Mouse (Mus musculus) megakaryocyte-erythroid progenitor cell, adult 5-6 weeks (primary cell): ENCODE results near the gene Sema3a. TPM values are rescaled to one million over a fixed set of nuclear protein-coding genes. Genes with fewer than 3 reads are reported as not detected.
"Not testable (repeated sequence)": the region's sequence is repeated elsewhere in the genome, so short reads cannot be mapped to it uniquely, and the experiment has no call there.

Experiments
- ATAC-seq: replicated peaks from 2 replicates; pipeline ENCODE4 v1.8.0; 2016; ENCODE audit warnings: mild to moderate bottlenecking, inconsistent platforms; ENCODE audit not compliant: severe bottlenecking, poor library complexity, low FRiP score, low TSS enrichment
- total RNA-seq, 2 experiments: library from RNA; stranded (forward) in 1 of 2; stranded (reverse) in 1 of 2; fragments of 200-1000, 215-1000 nt in 1 of 2; fragments of >200 nt in 1 of 2; fragmentation: Nextera tagmentation in 1 of 2; gene quantifications; 2 replicates each; pipeline ENCODE4 v1.2.3; 2014 to 2017

The Sema3a gene
- total RNA-seq, 2 experiments from 2014 or later, result not detected

DNA sequence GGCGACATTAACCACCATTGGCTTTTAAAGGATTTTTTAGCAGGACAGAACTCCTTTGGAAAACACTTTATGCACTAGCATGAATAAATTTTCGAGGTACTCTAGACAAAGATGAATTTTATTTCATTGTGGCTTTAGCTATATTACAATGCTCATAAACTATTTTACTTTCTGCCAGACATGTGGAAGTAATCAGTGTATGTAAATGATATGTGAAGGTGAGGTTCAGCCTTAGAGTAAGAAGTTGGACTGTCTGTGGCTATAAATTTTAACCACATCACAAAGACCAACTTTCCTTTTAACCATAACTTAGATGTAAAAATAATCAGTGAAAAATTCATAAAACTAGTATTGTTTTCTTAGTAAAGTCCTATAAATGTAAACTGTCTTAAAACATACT, 286.7 kb downstream of the Sema3a start:
- no peak for ATAC-seq

GRCm38 (mm10) chr5:13413915-13414525, 288.8 kb downstream of the Sema3a start:
- ATAC-seq, result no peak

- ATAC-seq, result no peak
Observed at GRCm38 (mm10) chr5:13416960-13417710, 291.9 kb downstream of the Sema3a start.

GRCm38 (mm10) chr5:13421276-13421925, 296.2 kb downstream of the Sema3a start:
- no peak for ATAC-seq

DNA sequence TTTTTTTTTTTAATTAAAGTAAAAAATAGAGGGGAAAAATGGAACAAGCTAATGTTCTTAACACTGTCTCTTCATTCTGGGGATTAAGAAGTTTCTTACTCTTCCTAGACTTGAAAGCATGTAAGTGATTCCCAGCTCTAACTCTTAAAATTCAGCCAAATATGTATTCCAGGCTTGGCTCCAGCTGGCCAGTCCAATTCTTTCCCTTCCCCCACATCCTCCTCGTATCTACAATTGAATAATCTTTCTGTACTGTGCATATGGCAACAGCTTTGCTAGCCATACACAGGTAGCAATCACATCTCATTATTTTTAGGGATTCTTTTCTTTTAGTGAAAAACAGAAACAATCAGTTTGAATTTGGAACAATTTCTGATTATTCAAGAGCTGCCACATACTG, 303.5 kb downstream of the Sema3a start:
- no peak for ATAC-seq

- ATAC-seq, result no peak
Observed at GRCm38 (mm10) chr5:13431827-13432226, 306.6 kb downstream of the Sema3a start.

DNA sequence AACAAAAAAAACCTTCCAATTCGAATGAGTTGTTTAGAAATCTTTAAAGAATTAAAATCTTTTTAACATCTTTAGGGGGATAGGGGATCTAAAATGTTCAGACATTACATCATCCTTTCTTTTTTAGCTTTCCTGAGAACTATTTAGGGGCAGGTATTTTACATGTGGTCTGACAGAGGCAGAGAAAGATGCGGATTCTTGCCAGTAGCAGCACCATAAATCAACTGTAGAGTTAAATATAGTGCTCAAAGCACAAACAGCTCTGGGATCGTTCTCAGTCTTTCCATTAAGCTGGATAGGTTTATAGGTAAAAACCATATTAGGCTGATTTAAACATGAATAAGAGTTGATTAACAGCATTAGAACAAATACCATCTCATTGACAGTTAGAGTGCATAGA, 307.4 kb downstream of the Sema3a start:
- ATAC-seq, result no peak

DNA sequence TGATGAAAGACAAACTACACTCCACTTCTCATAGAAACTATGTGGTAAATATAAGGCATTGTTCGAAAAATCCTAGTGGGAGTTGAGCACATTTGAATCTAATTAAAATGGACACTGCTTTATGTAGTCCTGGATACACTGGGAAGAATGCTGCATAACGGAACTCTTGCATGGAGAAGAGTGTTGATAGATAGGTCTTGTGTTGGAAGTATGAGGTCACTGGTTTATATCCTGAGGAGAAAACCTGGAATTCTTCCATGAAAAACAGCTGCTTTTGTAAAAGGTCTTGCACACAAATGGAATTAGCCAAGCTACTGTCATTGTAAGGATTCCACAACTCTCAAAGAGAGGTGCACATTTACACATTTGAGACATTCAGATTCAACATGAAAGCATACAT, 308.1 kb downstream of the Sema3a start:
- no peak for ATAC-seq

DNA sequence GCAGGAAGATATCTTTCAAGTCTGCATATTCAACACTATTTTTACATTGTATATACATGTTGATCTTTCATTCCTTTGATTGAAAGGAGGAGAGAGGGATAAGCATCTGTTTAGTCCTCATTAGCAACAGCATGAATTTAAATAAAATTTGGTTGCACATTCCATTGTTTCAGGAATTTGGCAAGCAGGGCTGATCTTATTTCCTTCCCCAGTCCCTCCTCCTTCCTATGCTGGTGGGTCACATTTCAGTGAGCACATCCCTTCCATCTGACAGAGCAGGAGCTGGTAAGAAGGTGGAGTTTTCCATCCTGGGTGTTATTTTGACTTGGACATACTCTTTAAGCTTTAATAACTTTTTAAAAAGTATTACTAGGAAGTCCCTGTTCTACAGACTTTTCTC, 315.9 kb downstream of the Sema3a start:
- ATAC-seq, result no peak

- no peak for ATAC-seq
Observed at GRCm38 (mm10) chr5:13460182-13461001, 335.2 kb downstream of the Sema3a start.

- no peak for ATAC-seq
Observed at GRCm38 (mm10) chr5:13468856-13469255, 343.6 kb downstream of the Sema3a start.

DNA sequence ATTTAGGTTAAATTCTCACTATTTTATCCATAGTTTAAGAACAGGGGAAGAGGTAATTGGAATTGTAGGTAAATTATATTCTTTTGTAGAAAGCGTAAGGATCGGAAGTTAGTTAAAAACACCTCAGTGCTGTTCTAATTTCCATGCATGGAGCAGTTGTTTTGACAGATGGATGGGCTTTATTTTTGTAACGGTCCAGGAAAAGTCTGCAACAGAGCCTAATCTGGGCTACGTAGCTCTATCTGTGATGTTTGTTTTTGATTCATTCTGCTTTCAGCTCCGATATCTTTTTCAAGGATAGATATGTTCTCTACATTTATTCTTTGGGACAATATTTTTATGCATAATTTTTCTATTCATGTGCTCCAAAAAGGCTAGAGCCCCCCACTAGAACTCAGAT, 344.2 kb downstream of the Sema3a start:
- no peak for ATAC-seq

DNA sequence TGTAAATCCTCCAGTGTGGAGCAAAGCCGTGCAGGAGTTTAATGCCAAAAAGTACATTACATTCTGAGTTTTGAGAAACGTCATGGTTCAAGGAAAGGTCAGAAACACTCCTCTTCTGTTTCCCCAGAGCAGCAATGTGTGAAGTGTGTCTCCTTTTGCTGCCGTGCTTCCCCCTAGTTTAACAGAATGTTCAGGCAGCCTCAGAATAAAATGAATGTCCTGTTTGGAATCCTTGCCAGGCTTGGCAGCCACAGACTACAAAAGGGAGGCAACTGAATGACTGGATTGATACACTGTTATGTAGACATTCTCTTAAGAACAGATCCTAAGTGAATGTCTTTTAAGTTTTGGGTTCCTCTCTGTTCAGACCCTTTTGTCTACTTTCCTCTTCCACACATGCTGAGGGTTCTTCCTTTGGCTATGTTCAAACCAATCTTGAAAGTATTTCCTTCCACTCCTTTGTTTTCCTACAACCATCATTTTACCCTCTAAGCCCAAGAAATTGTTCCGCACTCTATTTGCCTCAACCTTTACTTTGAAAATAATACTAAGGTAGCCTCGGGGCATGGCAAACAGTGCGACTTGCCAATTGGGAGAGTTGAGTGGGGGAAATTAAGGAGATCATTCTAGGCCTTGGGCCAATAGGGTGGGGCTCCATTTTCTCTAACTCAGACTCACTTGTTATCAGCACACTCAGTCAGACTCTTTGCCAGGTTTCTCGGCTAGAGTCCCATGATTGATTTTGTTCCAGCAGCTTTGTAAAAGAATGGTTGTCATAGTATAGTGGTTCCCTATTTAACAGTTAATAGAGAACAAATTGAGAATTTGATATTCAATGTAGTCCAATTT, 345.1 kb downstream of the Sema3a start:
- ATAC-seq, result no peak

- no peak for ATAC-seq
Observed at GRCm38 (mm10) chr5:13477653-13478052, 352.4 kb downstream of the Sema3a start.

DNA sequence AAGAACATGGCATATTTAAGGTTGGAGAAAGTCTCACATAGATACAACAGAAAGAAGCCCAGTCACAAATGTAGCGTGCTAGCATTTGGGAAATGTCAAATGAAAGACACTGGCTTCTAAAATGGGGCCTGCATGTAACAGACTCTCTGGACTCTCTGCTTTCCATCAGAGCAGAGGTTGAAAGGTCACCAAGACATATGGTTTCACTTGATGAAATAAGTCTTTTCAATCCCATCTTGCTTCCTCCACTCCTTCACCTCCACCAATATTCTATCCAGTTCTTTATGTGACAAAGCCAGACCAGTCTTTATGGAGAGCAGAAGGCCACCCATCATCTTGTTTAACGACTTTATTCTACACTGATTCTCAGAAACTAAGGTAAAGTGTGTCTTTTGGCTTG, 363.5 kb downstream of the Sema3a start:
- ATAC-seq, result no peak

DNA sequence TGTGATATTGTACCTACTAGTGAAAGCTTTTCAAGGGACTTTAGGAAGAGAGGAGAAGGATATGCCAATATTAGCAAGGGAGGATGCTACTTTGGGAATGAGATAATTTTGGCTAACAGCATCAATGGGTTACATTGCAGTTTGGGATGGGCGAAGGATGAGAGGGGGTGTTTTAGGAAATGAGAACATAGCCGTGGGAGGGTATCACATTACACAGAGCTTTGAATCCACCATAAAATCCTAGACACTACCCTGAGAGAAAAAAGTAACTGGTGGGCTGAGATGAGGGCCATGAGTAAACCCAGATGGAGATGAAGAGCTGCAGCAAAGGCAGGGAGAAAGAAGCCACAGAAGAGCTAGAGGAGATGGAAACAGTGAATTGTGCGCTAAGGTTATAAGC, 370.8 kb downstream of the Sema3a start:
- ATAC-seq, result not testable (repeated sequence)

DNA sequence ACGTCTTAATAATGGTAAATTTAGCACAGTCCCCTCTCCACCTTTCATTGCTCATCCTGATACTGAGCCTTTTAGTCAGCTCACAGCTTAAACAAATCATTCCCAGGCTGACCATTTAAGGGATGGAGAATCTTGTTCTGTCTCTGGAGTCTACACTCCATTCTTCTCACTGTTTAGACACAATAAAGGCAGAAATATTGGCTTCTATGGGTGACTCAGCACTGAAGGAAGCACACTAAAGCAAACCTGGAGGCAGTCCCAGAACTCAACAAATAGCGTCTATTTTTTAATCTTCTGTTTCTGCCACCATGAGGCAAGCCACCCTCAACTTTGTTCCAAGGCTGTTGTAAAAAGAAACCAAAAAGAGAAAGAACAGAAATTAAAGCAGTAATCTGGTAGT, 374.6 kb downstream of the Sema3a start:
- no peak for ATAC-seq

GRCm38 (mm10) chr5:13505839-13506499, 380.8 kb downstream of the Sema3a start:
- ATAC-seq, result no peak

- ATAC-seq, result no peak
Observed at GRCm38 (mm10) chr5:13509163-13509562, 383.9 kb downstream of the Sema3a start.
